Mouse (Mus musculus): ENCODE measurements around the gene Mep1a.
"Not testable (repeated sequence)": the region's sequence is repeated elsewhere in the genome, so short reads cannot be mapped to it uniquely, and the experiment has no call there.

GRCm38 (mm10) chr17:43490371-43490770 is 12.2 kb downstream of the Mep1a start:
- TF ChIP-seq POLR2A (IDR thresholded peaks at IDR 0.05; ENCODE audit: low read depth, low read length); CTCF (conservative IDR thresholded peaks at IDR 0.05; ENCODE audit: insufficient read depth, insufficient read length, low read depth, low read length): not testable (repeated sequence)
